Mouse (Mus musculus) small intestine, adult 2 months (tissue): Measurements from ENCODE around the gene Zfp108. TPM values are rescaled to one million over a fixed set of nuclear protein-coding genes. Genes with fewer than 3 reads are reported as not detected.

Experiments
- H3K27ac ChIP-seq: fragments of 200-500 bp; 2 replicates; pipeline ENCODE4 v1.5.1; 2012; ENCODE audit warnings: low read depth, low read length, control low read depth, inconsistent platforms; ENCODE audit not compliant: insufficient read depth
- H3K27me3 ChIP-seq: fragments of 200-500 bp; 2 replicates; pipeline ENCODE4 v1.6.1; 2012; ENCODE audit warnings: mild to moderate bottlenecking, moderate library complexity, low read length, inconsistent platforms; ENCODE audit not compliant: control insufficient read depth, insufficient read depth
- H3K36me3 ChIP-seq: fragments of 200-500 bp; 2 replicates; pipeline ENCODE4 v1.6.1; 2012; ENCODE audit warnings: mild to moderate bottlenecking, low read length, control low read depth, inconsistent platforms; ENCODE audit not compliant: control insufficient read depth, insufficient read depth
- H3K4me1 ChIP-seq: fragments of 200-500 bp; 2 replicates; pipeline ENCODE4 v1.6.1; 2012; ENCODE audit warnings: low read length, inconsistent platforms, mixed read lengths; ENCODE audit not compliant: control insufficient read depth, insufficient read depth, insufficient read length
- H3K4me3 ChIP-seq: fragments of 200-500 bp; 2 replicates; pipeline ENCODE4 v1.5.1; 2012; ENCODE audit warnings: low read depth, mild to moderate bottlenecking, control low read depth, inconsistent platforms, low read length, moderate library complexity
- CTCF ChIP-seq: fragments of 200-500 bp; IDR thresholded peaks from 2 replicates; pipeline ENCODE4 v1.5.1; 2012; ENCODE audit warnings: low read depth, mild to moderate bottlenecking, control low read depth, inconsistent platforms, low read length, moderate library complexity, mixed read lengths; ENCODE audit not compliant: insufficient replicate concordance, insufficient read length; ENCODE audit errors: extremely low read depth
- POLR2A ChIP-seq: fragments of 200-500 bp; IDR thresholded peaks from 2 replicates; pipeline ENCODE4 v1.6.1; 2012; ENCODE audit warnings: low read depth, mild to moderate bottlenecking, control low read depth, inconsistent platforms, low read length, moderate library complexity
- WGBS: fragments of 180-500 bp; shearing (Covaris S2); methylation state at CpG from one replicate; pipeline ENCODE4 v1.1.7; 2018; 5-methylcytosine and 5-hydroxymethylcytosine counted together
- polyA plus RNA-seq: library from polyadenylated mRNA; depleted of rRNA; stranded (reverse); fragments of >200 nt; gene quantifications from 2 replicates; pipeline ENCODE4 v1.2.3, GENCODE M21; 2012

Gene Zfp108
- polyA plus RNA-seq, 1 experiment, result 0.18 TPM

DNA sequence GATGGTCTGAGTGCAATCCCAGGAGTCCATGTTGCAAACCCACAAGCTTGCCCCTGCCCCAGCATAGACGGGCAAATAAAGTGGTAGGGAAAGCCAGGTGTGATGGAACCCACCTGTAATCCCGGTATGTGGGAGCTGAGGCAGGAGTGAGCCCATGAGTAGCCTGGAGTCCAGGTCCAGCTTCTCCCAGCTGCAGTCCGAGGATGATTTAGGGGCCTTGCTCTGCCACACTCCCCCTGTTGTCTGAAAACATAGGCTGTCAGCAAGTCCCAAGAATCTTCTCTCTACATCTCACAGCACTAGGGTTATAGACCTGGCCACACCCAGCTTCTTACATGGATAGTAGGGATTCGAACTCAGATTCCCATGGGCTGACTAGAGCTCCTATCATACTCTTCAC, 32.3 kb downstream of the Zfp108 start:
- H3K36me3 ChIP-seq, result peaks cover 3% of the 10 kb centered on the region; the same call in 1 of the 2 replicates
- no peaks in the 10 kb centered on the region for H3K4me1 ChIP-seq
- no peak overlapping the region for H3K27ac ChIP-seq
- no peak overlapping the region for H3K4me3 ChIP-seq
- WGBS, result 69% methylated on average over 4 of the region's 4 CpGs
- no peaks in the 10 kb centered on the region for H3K27me3 ChIP-seq
- TF ChIP-seq CTCF (no peak), POLR2A (no peak)

DNA sequence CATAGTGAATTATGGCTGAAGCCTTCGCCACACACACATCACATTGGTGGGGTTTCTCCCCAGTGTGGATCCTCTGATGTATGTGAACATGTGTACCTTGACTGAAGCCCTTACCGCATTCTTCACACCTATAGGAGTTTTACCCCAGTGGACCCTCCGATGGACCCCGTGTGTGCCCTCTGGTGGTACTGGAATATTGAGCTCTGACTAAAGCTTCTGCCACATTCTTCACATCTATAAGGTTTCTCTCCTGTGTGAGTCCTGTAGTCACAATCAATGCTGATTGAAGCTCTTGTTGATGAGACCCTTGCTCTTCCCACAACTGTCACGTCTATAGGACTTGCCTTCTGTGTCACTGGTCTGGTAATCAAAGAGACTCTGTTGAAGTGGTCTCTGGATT, 33.1 kb downstream of the Zfp108 start:
- 84% methylated on average over 5 of the region's 5 CpGs for WGBS
- peaks cover 6% of the 10 kb centered on the region; the same call in 1 of the 2 replicates for H3K36me3 ChIP-seq

DNA sequence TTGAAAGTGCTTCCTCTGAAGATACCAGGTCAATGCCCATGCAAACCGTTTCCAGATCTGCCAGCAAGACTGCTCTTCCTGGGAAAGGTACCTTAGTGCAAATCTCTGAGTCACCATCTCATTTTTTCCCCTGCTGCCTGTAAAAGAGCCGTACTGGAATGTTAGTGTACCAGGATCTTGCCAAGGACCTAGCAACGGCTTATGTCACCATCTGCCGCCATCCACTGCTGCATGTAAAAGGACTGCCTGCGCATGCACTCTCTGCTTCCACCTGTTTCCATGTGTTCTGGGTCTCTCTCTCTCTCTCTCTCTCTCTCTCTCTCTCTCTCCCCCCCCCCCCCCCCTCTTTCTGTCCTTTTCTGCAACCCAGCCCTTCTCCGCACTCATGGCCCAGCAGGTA, 33.9 kb downstream of the Zfp108 start:
- Histone ChIP-seq H3K27me3 (no peaks in the 10 kb centered on the region), H3K4me1 (no peaks in the 10 kb centered on the region), H3K27ac (no peak overlapping the region), H3K36me3 (peaks cover 6% of the 10 kb centered on the region; the same call in 1 of the 2 replicates), H3K4me3 (no peak overlapping the region)
- TF ChIP-seq CTCF (no peak), POLR2A (no peak)
- WGBS, result 88% methylated on average over 6 of the region's 6 CpGs

More for the DNA sequence above, 33.1 kb downstream of the Zfp108 start:
- no peaks in the 10 kb centered on the region for H3K4me1 ChIP-seq
- H3K27me3 ChIP-seq, result no peaks in the 10 kb centered on the region
- H3K27ac ChIP-seq, result no peak overlapping the region
- H3K4me3 ChIP-seq, result no peak overlapping the region
- no peak for TF ChIP-seq CTCF
- no peak for TF ChIP-seq POLR2A

DNA sequence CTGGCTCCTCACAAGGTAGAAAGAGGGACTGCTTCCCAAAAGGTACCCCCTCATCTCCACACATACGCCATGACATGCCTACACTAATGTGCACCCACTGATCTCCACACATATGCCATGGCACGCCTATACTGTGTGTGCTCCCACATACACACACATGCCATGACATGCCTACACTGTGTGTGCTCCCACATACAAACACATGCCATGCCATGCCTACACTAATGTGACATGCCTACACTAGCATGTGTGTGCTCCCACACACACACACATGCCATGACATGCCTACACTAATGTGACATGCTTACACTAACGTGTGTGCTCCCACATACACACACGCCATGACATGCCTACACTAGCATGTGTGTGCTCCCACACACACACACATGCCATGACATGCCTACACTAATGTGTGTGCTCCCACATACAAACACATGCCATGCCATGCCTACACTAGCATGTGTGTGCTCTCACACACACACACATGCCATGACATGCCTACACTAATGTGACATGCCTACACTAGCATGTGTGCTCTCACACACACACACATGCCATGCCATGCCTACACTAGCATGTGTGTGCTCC, 35.6 kb downstream of the Zfp108 start:
- Histone ChIP-seq H3K27me3 (no peaks in the 10 kb centered on the region), H3K36me3 (peaks cover 6% of the 10 kb centered on the region; the same call in 1 of the 2 replicates), H3K4me1 (no peaks in the 10 kb centered on the region), H3K27ac (no peak overlapping the region), H3K4me3 (no peak overlapping the region)
- TF ChIP-seq POLR2A (no peak), CTCF (no peak)
- 98% methylated on average over 4 of the region's 4 CpGs for WGBS

DNA sequence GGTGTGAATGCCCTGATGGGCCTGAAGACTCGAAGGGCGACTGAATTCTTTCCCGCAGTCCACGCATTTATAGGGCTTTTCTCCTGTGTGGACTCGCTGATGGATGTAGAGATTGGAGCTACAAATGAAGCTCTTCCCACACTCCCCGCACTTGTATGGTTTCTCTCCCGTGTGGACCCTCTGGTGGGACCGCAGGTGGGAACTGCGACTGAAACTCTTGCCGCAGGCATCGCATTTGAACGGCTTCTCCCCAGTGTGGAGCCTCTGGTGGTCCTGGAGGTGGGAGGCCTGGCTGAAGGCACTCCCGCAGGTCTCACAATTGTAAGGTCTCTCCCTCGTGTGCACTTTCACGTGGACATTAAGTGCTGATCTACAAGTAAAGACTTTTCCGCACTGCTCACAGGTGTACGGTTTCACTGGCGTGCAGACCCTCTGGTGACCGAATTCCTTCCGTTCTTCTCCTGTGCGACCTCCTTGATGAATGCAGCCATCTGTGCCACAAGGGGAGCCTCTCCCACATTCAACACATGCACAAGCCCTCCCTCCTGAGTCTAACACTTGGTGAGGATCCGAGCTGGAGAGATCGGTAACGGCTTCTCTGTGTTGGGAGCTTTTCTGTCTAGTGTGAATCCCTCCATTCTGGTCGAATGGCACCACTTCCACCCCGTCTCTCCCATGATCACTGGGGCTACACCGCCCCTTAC, 36.9 kb downstream of the Zfp108 start:
- TF ChIP-seq POLR2A (no peak), CTCF (no peak)
- Histone ChIP-seq H3K36me3 (peaks cover 8% of the 10 kb centered on the region; the same call in 1 of the 2 replicates), H3K4me3 (no peak overlapping the region), H3K27me3 (no peaks in the 10 kb centered on the region), H3K27ac (no peak overlapping the region), H3K4me1 (no peaks in the 10 kb centered on the region)
- WGBS, result 91% methylated on average over 27 of the region's 27 CpGs

DNA sequence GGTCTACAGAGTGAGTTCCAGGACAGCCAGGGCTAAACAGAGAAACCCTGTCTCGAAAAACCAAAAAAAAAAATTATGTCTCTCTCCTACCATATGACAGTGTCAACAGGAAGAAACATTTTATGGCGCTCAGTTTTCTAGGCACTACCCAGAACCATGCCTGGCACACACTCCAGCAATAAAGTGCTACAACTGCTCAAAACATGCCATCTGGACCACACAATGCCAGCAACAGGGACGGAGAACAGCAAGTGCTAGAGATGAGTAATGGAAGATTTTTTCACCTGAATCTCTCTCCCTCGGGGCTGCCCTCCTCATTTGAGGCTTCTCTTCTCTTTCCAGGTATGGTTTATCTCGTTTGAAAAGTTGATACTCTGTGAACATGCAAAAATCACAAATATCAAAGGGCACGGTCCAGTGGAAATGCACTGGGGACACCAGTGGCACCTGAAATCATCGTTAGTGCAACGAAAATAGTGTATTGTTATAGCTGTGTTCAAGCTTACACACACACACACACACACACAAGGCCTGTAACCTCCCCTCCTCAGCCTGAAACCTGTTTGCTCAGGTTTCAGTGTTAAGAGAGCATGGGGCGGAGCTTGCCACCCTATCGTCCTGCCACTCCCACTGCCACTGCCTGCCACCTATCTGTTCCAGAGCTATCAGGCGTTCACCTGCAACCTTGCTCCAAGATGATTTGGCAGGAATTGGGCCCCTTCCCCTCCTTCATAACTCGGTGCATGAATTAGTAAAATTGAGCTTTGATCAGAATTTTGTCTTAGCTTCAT, 38.7 kb downstream of the Zfp108 start:
- peaks cover 8% of the 10 kb centered on the region; the same call in 1 of the 2 replicates for H3K36me3 ChIP-seq
- TF ChIP-seq POLR2A (no peak), CTCF (no peak)
- 75% methylated on average over 12 of the region's 12 CpGs for WGBS
- no peak overlapping the region for H3K4me3 ChIP-seq
- no peaks in the 10 kb centered on the region for H3K4me1 ChIP-seq
- no peak overlapping the region for H3K27ac ChIP-seq
- no peaks in the 10 kb centered on the region for H3K27me3 ChIP-seq

DNA sequence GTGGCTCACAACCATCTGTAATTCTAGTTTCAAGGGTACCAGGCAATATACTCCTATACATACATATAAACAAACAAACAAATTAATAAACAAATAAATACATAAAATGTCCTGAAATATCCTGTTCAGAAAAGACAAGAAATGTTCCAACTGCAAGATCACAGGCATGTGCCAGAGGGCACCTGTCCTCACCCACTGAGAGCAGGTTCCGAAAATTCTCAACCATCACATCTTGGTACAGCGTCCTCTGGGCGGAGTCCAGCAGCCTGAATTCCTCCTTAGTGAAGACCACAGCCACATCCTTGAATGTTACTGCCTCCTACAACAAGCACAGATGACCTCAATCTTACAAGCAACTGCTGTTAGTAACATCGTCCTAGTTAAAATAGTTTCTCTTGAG, 40.2 kb downstream of the Zfp108 start:
- no peak overlapping the region for H3K27ac ChIP-seq
- no peaks in the 10 kb centered on the region for H3K27me3 ChIP-seq
- WGBS, result 94% methylated on average over 4 of the region's 4 CpGs
- no peak for TF ChIP-seq POLR2A
- TF ChIP-seq CTCF, result no peak
- peaks cover 4% of the 10 kb centered on the region; the same call in 1 of the 2 replicates for H3K4me1 ChIP-seq
- H3K36me3 ChIP-seq, result peaks cover 8% of the 10 kb centered on the region; the same call in 1 of the 2 replicates
- no peak overlapping the region for H3K4me3 ChIP-seq
